Mouse (Mus musculus) liver, adult (tissue): Measurements from ENCODE around the gene Ppp2r5d.

ENCODE experiments used
- GATA4 ChIP-seq: IDR thresholded peaks from 2 replicates; pipeline ENCODE4 v1.6.1; 2014; ENCODE audit warnings: mild to moderate bottlenecking, low read length; ENCODE audit not compliant: insufficient replicate concordance

Gene Ppp2r5d

DNA sequence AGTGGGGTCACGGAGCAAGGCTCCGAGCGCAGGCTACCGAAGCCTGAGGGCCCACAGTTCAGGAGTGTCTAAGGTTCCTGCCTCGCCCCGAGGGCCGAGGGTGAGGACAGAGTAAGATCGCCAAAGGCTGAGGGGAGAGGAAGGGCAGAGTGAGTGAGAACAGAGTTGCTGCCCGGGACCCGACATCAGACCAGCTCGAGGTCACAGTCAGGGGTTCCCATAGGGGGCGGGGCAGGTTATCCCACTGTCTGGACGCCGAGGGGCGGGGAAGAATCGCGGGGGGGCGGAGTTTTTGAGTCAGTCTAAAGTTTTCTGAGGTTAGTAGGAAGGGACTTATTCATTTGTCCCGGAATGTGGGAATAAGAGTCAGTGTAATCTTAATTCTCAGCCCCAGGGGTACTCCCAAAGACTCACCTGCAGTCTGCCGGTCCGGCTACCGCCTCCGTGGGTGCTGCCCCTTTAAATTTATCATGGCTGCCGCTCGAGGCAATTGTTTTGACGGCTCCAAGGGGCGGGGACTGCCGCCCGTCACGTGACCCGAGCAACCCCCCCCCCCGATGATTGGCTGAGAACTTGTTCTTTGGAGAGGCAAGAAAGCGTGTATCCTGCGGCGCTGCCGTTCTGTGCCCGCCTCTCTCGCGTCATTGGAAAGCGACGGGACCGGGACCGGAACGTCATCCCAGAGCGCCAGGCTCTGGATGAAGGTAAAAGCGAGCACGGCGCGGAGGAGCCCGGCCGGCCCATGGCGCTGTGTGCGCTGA, 59.2 kb downstream of the Ppp2r5d start, which contains the start of the genes Klc4 and Mrpl2:
Gene Klc4, minus strand, starts transcription at position 462 of the 761 bp plus-strand sequence.
Gene Mrpl2, plus strand, starts transcription at position 669 of the 761 bp plus-strand sequence.
- TF ChIP-seq GATA4 = no peak

DNA sequence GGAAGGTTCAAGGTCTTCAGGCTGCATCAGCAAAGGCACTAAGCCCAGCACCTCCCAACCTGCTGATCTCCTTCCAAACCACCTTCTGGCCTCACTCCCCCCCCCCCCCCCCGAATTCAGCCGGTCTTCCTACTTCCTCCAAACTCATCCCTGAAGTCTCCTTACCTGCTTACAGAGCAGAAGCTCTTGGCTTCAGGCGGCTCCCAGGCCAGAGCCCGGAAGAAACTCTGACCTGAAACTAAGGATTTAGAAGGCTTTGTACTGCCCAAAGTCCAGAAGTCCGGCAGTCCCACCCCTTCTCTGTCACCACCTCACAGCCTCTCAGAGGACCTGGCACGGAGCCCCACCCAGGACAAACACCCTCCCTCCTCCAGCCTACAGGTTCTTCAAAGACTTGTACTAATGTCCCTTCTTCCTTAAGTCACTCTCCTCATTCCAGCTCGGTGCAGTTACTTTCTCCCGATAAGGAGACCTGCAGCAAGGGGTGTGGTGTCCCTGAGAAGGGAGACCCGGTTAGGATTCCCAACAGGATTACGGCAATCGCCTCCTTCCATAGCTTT, 59.9 kb downstream of the Ppp2r5d start:
- TF ChIP-seq GATA4 = no peak

DNA sequence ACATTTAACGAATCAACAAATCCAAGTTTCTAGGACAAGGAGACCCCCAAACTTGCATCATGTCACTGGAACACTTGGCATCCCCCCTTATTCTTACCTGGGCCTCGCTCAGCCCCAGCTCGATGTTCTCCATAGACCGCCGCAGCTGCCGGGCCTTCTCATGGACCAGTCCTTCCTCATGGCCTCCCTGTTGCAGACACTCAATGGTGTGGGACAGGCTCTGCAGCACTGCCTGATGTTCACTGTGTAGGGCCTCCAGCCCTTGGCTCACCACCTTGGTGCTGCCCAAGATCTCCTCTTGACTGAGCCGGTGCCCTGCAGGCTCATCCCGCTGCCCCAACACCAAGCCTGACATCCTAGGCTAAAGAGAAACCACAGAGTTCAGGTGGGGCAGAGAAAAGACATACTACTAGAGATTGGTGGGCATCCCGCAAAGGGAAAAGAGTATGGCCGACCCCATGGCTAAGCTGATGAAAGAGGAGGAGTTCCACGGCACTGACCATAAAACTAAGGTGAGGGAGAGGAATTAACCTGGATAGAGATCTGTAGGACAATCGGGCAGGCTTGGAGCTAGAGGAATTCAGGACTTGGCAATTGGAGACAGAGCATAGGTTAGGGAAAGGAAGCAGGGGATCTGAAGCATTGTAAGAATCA, 60.6 kb downstream of the Ppp2r5d start:
- TF ChIP-seq GATA4 = no peak

DNA sequence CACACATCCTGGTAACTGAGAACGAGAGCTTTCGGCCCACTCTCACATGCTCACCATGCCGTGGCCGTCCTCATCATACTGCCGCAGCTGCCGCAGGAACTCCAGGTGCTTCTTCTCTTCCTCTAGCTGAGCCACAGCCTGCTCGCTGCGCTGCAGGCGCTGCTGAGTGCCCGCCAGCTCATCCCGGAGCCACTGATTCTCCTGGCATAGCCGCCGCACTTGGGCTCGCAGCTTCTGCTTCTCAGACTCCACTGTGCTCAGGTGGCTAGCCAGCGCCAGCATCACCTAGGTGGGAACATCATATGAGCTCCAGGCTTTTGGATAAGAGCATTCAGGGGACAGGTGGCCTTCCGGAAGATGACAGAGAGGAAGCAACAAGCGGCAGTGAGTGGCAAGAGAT, 62.9 kb downstream of the Ppp2r5d start:
- TF ChIP-seq GATA4 = no peak

DNA sequence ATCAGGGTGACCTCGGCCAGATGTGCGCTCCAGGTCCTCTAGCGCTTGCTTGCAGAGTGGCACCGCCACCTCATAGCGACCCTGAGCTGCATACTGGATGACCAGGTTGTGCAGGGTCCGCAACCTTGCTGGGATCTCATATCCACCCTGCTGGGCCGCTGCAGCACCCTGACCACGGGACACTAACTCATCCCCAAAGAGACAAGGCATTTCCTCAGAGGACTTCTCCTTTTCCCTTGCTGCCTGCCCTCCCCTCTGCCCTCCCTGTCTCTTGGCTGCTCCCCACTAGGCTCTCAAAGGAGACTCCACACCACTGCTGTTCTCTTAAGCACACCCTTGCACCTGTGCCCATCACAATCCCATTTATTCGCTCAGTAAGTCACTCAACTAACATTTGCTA, 65.0 kb downstream of the Ppp2r5d start:
- no peak for TF ChIP-seq GATA4

DNA sequence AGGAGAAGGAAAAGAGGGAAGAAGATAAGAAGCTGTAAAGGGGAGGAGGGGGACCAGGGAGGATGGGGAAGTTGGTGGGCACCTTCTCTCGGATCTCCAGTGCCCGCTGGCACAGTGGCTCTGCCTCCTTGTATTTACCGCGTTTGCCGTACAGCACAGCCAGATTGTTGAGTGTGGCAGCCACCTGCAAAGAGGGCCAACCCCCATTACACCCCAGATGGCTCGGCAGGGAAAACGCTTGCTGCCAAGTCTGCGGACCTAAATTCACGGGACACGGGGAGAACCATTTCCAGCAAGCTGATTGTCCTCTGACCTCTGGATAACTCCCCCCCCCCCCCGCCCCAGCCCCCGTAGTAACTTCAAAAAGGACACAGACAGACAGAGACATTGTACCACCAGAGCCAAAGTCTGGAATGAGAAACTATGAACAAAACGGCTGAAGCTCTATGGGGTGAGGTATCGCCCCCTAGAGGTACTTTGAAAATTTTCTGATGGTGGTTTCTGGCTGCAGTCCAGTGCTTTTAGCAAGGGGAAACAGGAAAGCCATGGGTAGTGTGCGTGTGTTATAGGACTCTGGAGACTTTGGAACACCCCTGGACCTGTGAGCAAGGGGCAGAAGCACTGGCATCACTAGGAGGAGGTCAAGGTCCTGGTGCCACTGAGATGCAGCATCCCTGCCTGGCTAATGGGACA, 67.9 kb downstream of the Ppp2r5d start:
- TF ChIP-seq GATA4 = no peak
